Mouse (Mus musculus): ENCODE results near the gene Plcb4. TPM values are rescaled to one million over a fixed set of nuclear protein-coding genes. Genes with fewer than 3 reads are reported as not detected.

Plcb4 gene
- polyA plus RNA-seq, 1 experiment from 2014 or later: 36.3 TPM

- no peaks in the 10 kb centered on the region for H3K27me3 ChIP-seq (replicated peaks; ENCODE audit: control insufficient read depth, insufficient read depth, low read length)
- H3K9ac ChIP-seq (ENCODE audit: low read depth, low read length): no peak overlapping the region
- no peaks in the 10 kb centered on the region for H3K36me3 ChIP-seq (ENCODE audit: control insufficient read depth, insufficient read depth, low read length)
- no peak overlapping the region for H3K27ac ChIP-seq (ENCODE audit: low read depth, low read length)
- no peak overlapping the region for H3K4me3 ChIP-seq (ENCODE audit: low read length)
- H3K4me1 ChIP-seq (ENCODE audit: control insufficient read depth, insufficient read depth, low read depth, low read length): no peaks in the 10 kb centered on the region; the same call in 1 of the 2 replicates
- H3K9me3 ChIP-seq (ENCODE audit: control insufficient read depth, low read length): no peaks in the 10 kb centered on the region
- no peak for ATAC-seq
- no peak overlapping the region for H3K4me2 ChIP-seq (ENCODE audit: low read length)
Observed at GRCm38 (mm10) chr2:135838135-135838534, 179.3 kb downstream of the Plcb4 start.

GRCm38 (mm10) chr2:135838651-135839286 lies 180.0 kb downstream of the Plcb4 start:
- Histone ChIP-seq H3K9ac (ENCODE audit: low read depth, low read length) (no peak overlapping the region), H3K4me3 (ENCODE audit: low read length) (no peak overlapping the region), H3K4me1 (ENCODE audit: control insufficient read depth, insufficient read depth, low read depth, low read length) (no peaks in the 10 kb centered on the region; the same call in 1 of the 2 replicates), H3K27ac (ENCODE audit: low read depth, low read length) (no peak overlapping the region), H3K27me3 (replicated peaks; ENCODE audit: control insufficient read depth, insufficient read depth, low read length) (no peaks in the 10 kb centered on the region), H3K9me3 (ENCODE audit: control insufficient read depth, low read length) (no peaks in the 10 kb centered on the region), H3K4me2 (ENCODE audit: low read length) (no peak overlapping the region), H3K36me3 (ENCODE audit: control insufficient read depth, insufficient read depth, low read length) (no peaks in the 10 kb centered on the region)
- ATAC-seq: no peak
- 77% methylated on average over 8 of the region's 8 CpGs for WGBS

GRCm38 (mm10) chr2:135843721-135844120 lies 184.9 kb downstream of the Plcb4 start:
- H3K27me3 ChIP-seq (replicated peaks; ENCODE audit: control insufficient read depth, insufficient read depth, low read length): no peaks in the 10 kb centered on the region
- no peak overlapping the region for H3K4me3 ChIP-seq (ENCODE audit: low read length)
- no peak overlapping the region for H3K27ac ChIP-seq (ENCODE audit: low read depth, low read length)
- no peaks in the 10 kb centered on the region for H3K36me3 ChIP-seq (ENCODE audit: control insufficient read depth, insufficient read depth, low read length)
- H3K9ac ChIP-seq (ENCODE audit: low read depth, low read length): no peak overlapping the region
- H3K4me2 ChIP-seq (ENCODE audit: low read length): no peak overlapping the region
- WGBS: 80% methylated on average over 8 of the region's 8 CpGs
- H3K4me1 ChIP-seq (ENCODE audit: control insufficient read depth, insufficient read depth, low read depth, low read length): no peaks in the 10 kb centered on the region; the same call in 1 of the 2 replicates
- ATAC-seq: no peak
- H3K9me3 ChIP-seq (ENCODE audit: control insufficient read depth, low read length): no peaks in the 10 kb centered on the region

GRCm38 (mm10) chr2:135846903-135847302 lies 188.1 kb downstream of the Plcb4 start:
- 89% methylated on average over 3 of the region's 3 CpGs for WGBS

GRCm38 (mm10) chr2:135847738-135848137 lies 188.9 kb downstream of the Plcb4 start:
- Histone ChIP-seq H3K36me3 (ENCODE audit: control insufficient read depth, insufficient read depth, low read length) (no peaks in the 10 kb centered on the region), H3K4me2 (ENCODE audit: low read length) (no peak overlapping the region), H3K27ac (ENCODE audit: low read depth, low read length) (no peak overlapping the region), H3K4me3 (ENCODE audit: low read length) (no peak overlapping the region), H3K4me1 (ENCODE audit: control insufficient read depth, insufficient read depth, low read depth, low read length) (no peaks in the 10 kb centered on the region), H3K27me3 (replicated peaks; ENCODE audit: control insufficient read depth, insufficient read depth, low read length) (no peaks in the 10 kb centered on the region), H3K9me3 (ENCODE audit: control insufficient read depth, low read length) (no peaks in the 10 kb centered on the region), H3K9ac (ENCODE audit: low read depth, low read length) (no peak overlapping the region)
- ATAC-seq: no peak
- 88% methylated on average over 6 of the region's 6 CpGs for WGBS

More at GRCm38 (mm10) chr2:135846903-135847302, 188.1 kb downstream of the Plcb4 start:
- H3K4me2 ChIP-seq (ENCODE audit: low read length): no peak overlapping the region
- H3K9me3 ChIP-seq (ENCODE audit: control insufficient read depth, low read length): no peaks in the 10 kb centered on the region
- H3K9ac ChIP-seq (ENCODE audit: low read depth, low read length): no peak overlapping the region
- H3K4me1 ChIP-seq (ENCODE audit: control insufficient read depth, insufficient read depth, low read depth, low read length): no peaks in the 10 kb centered on the region
- H3K27me3 ChIP-seq (replicated peaks; ENCODE audit: control insufficient read depth, insufficient read depth, low read length): no peaks in the 10 kb centered on the region
- H3K36me3 ChIP-seq (ENCODE audit: control insufficient read depth, insufficient read depth, low read length): no peaks in the 10 kb centered on the region
- no peak overlapping the region for H3K27ac ChIP-seq (ENCODE audit: low read depth, low read length)
- no peak overlapping the region for H3K4me3 ChIP-seq (ENCODE audit: low read length)
- 0 out of 2 replicates have a peak, but pooled peaks have one; percentile 44 for ATAC-seq

- Histone ChIP-seq H3K4me1 (ENCODE audit: control insufficient read depth, insufficient read depth, low read depth, low read length) (no peaks in the 10 kb centered on the region), H3K9me3 (ENCODE audit: control insufficient read depth, low read length) (no peaks in the 10 kb centered on the region), H3K4me2 (ENCODE audit: low read length) (no peak overlapping the region), H3K4me3 (ENCODE audit: low read length) (no peak overlapping the region), H3K27ac (ENCODE audit: low read depth, low read length) (no peak overlapping the region), H3K9ac (ENCODE audit: low read depth, low read length) (no peak overlapping the region), H3K27me3 (replicated peaks; ENCODE audit: control insufficient read depth, insufficient read depth, low read length) (no peaks in the 10 kb centered on the region), H3K36me3 (ENCODE audit: control insufficient read depth, insufficient read depth, low read length) (no peaks in the 10 kb centered on the region)
- ATAC-seq: no peak
- 84% methylated on average over 4 of the region's 4 CpGs for WGBS
Observed at GRCm38 (mm10) chr2:135848169-135848568, 189.4 kb downstream of the Plcb4 start.

- H3K4me1 ChIP-seq (ENCODE audit: control insufficient read depth, insufficient read depth, low read depth, low read length): no peaks in the 10 kb centered on the region
- no peak overlapping the region for H3K27ac ChIP-seq (ENCODE audit: low read depth, low read length)
- WGBS: 80% methylated on average over 5 of the region's 5 CpGs
- no peak overlapping the region for H3K4me2 ChIP-seq (ENCODE audit: low read length)
- H3K4me3 ChIP-seq (ENCODE audit: low read length): no peak overlapping the region
- H3K27me3 ChIP-seq (replicated peaks; ENCODE audit: control insufficient read depth, insufficient read depth, low read length): no peaks in the 10 kb centered on the region
- ATAC-seq: no peak
- no peak overlapping the region for H3K9ac ChIP-seq (ENCODE audit: low read depth, low read length)
- H3K9me3 ChIP-seq (ENCODE audit: control insufficient read depth, low read length): no peaks in the 10 kb centered on the region
- H3K36me3 ChIP-seq (ENCODE audit: control insufficient read depth, insufficient read depth, low read length): no peaks in the 10 kb centered on the region
Observed at GRCm38 (mm10) chr2:135851964-135852363, 193.2 kb downstream of the Plcb4 start.

GRCm38 (mm10) chr2:135853085-135853484 lies 194.3 kb downstream of the Plcb4 start:
- no peak for ATAC-seq
- Histone ChIP-seq H3K4me1 (ENCODE audit: control insufficient read depth, insufficient read depth, low read depth, low read length) (no peaks in the 10 kb centered on the region), H3K9ac (ENCODE audit: low read depth, low read length) (no peak overlapping the region), H3K27ac (ENCODE audit: low read depth, low read length) (no peak overlapping the region), H3K4me3 (ENCODE audit: low read length) (no peak overlapping the region), H3K9me3 (ENCODE audit: control insufficient read depth, low read length) (no peaks in the 10 kb centered on the region), H3K27me3 (replicated peaks; ENCODE audit: control insufficient read depth, insufficient read depth, low read length) (no peaks in the 10 kb centered on the region), H3K36me3 (ENCODE audit: control insufficient read depth, insufficient read depth, low read length) (no peaks in the 10 kb centered on the region), H3K4me2 (ENCODE audit: low read length) (no peak overlapping the region)
- WGBS: 91% methylated on average over 2 of the region's 2 CpGs

- Histone ChIP-seq H3K27ac (ENCODE audit: low read depth, low read length) (no peak overlapping the region), H3K36me3 (ENCODE audit: control insufficient read depth, insufficient read depth, low read length) (no peaks in the 10 kb centered on the region), H3K4me3 (ENCODE audit: low read length) (no peak overlapping the region), H3K27me3 (replicated peaks; ENCODE audit: control insufficient read depth, insufficient read depth, low read length) (no peaks in the 10 kb centered on the region), H3K9ac (ENCODE audit: low read depth, low read length) (no peak overlapping the region), H3K4me2 (ENCODE audit: low read length) (no peak overlapping the region), H3K9me3 (ENCODE audit: control insufficient read depth, low read length) (no peaks in the 10 kb centered on the region), H3K4me1 (ENCODE audit: control insufficient read depth, insufficient read depth, low read depth, low read length) (no peaks in the 10 kb centered on the region)
- WGBS: 87% methylated on average over 2 of the region's 2 CpGs
- no peak for ATAC-seq
Observed at GRCm38 (mm10) chr2:135854059-135854458, 195.2 kb downstream of the Plcb4 start.

Measured in hindbrain, embryonic 16.5 days (tissue).